Mouse (Mus musculus) intestine, postnatal 0 days (tissue): ENCODE measurements around the gene Trem2. TPM values are rescaled to one million over a fixed set of nuclear protein-coding genes. Genes with fewer than 3 reads are reported as not detected.
A peak's percentile ranks its signal among the peaks of the same experiment; 100 is the strongest.

Source experiments
- ATAC-seq: fragments of 200-750 bp; cut with Nextera tagmentation; 2 replicates; pipeline ENCODE4 v1.8.0; 2017; ENCODE audit warnings: mild to moderate bottlenecking, moderate TSS enrichment, moderate library complexity
- H3K27ac ChIP-seq: fragments of 300-500 bp; sonication (generic); 2 replicates; pipeline ENCODE4 v1.5.1; 2014; ENCODE audit warnings: mild to moderate bottlenecking, low read depth, low read length, moderate library complexity
- H3K27me3 ChIP-seq: fragments of 300-500 bp; sonication (generic); replicated peaks from 2 replicates; pipeline ENCODE4 v1.6.1; 2014; ENCODE audit warnings: low read length, mixed read lengths; ENCODE audit not compliant: control insufficient read depth, insufficient read depth
- H3K36me3 ChIP-seq: fragments of 300-500 bp; sonication (generic); 2 replicates; pipeline ENCODE4 v1.6.1; 2014; ENCODE audit warnings: mild to moderate bottlenecking, moderate library complexity; ENCODE audit not compliant: control insufficient read depth, insufficient read depth
- H3K4me1 ChIP-seq: fragments of 300-500 bp; sonication (generic); replicated peaks from 2 replicates; pipeline ENCODE4 v1.6.1; 2014; ENCODE audit warnings: antibody characterized with exemption, low read length, mixed read lengths; ENCODE audit not compliant: control insufficient read depth, insufficient read depth
- H3K4me2 ChIP-seq: fragments of 300-500 bp; sonication (generic); replicated peaks from 2 replicates; pipeline ENCODE4 v1.6.1; 2014; ENCODE audit warnings: low read depth, mild to moderate bottlenecking, moderate library complexity
- H3K4me3 ChIP-seq: fragments of 300-500 bp; sonication (generic); 2 replicates; pipeline ENCODE4 v1.5.1; 2014; ENCODE audit warnings: low read depth, low read length
- H3K9ac ChIP-seq: fragments of 300-500 bp; sonication (generic); 2 replicates; pipeline ENCODE4 v1.6.1; 2014; ENCODE audit warnings: mild to moderate bottlenecking, low read depth, low read length
- H3K9me3 ChIP-seq: fragments of 300-500 bp; sonication (generic); 2 replicates; pipeline ENCODE4 v1.6.1; 2016; ENCODE audit warnings: mixed run types; ENCODE audit not compliant: control insufficient read depth
- CTCF ChIP-seq: sonication (generic); IDR thresholded peaks from 2 replicates; pipeline ENCODE4 v1.5.1; 2016; ENCODE audit warnings: low read depth, mild to moderate bottlenecking, control low read depth, antibody characterized with exemption, moderate library complexity
- WGBS: fragments of 180-500 bp; shearing (Covaris S2); extraction: QIAGEN DNeasy Blood & Tissue Kit; methylation state at CpG from one replicate; pipeline ENCODE4 v1.1.7; 2014; 5-methylcytosine and 5-hydroxymethylcytosine counted together
- polyA plus RNA-seq: library from polyadenylated mRNA; unstranded; fragments of >200 nt; fragmentation: Nextera tagmentation; extraction: Ambion mirVana; gene quantifications from 2 replicates; pipeline ENCODE4 v1.2.1, GENCODE M21; 2015

Gene Trem2
- polyA plus RNA-seq, 1 experiment from 2014 or later, result 3.4 TPM

DNA sequence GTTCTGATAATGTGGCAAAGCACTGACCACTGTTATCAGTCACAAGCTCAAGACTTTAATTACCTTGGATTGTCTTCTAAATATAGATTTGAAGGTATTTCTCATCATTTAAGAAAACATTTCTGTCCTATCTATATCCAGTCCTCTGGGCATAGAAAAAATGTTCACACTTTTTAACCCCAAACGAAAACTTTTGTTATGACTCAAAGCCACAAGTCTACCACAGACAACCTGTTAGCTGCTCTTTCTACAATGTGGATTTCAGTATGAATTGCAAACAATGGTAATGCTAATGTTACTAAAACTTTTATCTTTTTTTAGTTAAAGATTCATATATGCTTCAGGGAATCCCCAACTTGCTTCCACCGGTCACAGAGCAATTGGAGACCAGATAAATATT lies 13.7 kb upstream of the Trem2 start:
- Histone ChIP-seq H3K4me1 (no peaks in the 10 kb centered on the region), H3K4me2 (no peak overlapping the region), H3K27me3 (no peaks in the 10 kb centered on the region), H3K9ac (no peak overlapping the region), H3K36me3 (no peaks in the 10 kb centered on the region), H3K4me3 (no peak overlapping the region), H3K27ac (no peak overlapping the region), H3K9me3 (no peaks in the 10 kb centered on the region)
- TF ChIP-seq CTCF, result no peak
- ATAC-seq, result no peak
- WGBS, result 79% methylated on average over 2 of the region's 2 CpGs

DNA sequence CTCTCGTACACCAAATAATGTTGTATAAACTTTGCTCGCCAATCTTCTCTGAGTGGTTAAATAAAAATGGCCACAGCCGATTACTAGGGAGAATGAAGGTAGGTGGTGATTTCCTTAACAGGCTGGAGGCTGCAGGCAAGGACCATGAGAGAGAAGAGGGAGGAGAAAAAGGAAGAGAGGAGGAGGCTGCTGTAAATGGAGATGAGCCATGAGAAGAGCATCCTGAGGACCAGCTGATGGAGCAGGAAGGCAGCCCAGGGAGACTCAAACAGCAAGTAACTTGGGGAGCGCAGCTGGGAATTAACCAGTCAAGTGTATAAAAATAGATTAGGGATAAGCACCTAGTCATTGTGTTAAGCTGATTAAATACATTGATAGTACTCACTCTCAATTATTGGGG lies 12.0 kb upstream of the Trem2 start:
- Histone ChIP-seq H3K9me3 (no peaks in the 10 kb centered on the region), H3K4me1 (no peaks in the 10 kb centered on the region), H3K27me3 (no peaks in the 10 kb centered on the region), H3K27ac (no peak overlapping the region), H3K36me3 (no peaks in the 10 kb centered on the region), H3K4me2 (no peak overlapping the region), H3K9ac (no peak overlapping the region), H3K4me3 (no peak overlapping the region)
- 92% methylated on average over 4 of the region's 4 CpGs for WGBS
- ATAC-seq, result no peak
- no peak for TF ChIP-seq CTCF

DNA sequence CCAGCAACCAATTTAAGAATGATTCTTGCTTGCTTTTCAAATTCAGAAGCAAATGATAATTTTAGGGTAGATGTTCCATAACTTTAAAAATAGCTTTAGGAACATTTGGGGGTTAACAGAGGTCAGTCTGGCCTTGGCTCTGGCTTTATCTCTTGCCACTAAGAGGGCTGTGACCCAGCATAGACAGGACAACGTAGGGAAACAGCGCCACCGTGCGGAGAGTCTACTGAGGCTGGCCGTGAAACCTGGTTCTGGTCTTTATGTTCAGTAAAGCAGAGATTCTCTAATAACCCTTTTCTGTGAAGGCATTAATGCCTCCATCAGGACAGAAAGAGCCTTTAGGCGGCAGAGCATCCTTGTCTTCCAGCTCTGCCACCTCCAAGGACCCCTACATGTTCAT lies 9.3 kb upstream of the Trem2 start:
- Histone ChIP-seq H3K27ac (no peak overlapping the region), H3K36me3 (no peaks in the 10 kb centered on the region), H3K9ac (no peak overlapping the region), H3K4me2 (no peak overlapping the region), H3K4me3 (no peak overlapping the region), H3K9me3 (no peaks in the 10 kb centered on the region), H3K27me3 (no peaks in the 10 kb centered on the region), H3K4me1 (no peaks in the 10 kb centered on the region)
- peak; percentile 92 for TF ChIP-seq CTCF
- 5% methylated on average over 6 of the region's 6 CpGs for WGBS
- no peak for ATAC-seq

- Histone ChIP-seq H3K36me3 (no peaks in the 10 kb centered on the region), H3K4me1 (no peaks in the 10 kb centered on the region), H3K27ac (no peak overlapping the region), H3K4me2 (no peak overlapping the region), H3K9ac (no peak overlapping the region), H3K27me3 (no peaks in the 10 kb centered on the region), H3K4me3 (no peak overlapping the region), H3K9me3 (no peaks in the 10 kb centered on the region)
- ATAC-seq, result no peak
- TF ChIP-seq CTCF, result no peak
- WGBS, result 84% methylated on average over 1 of the region's 1 CpGs
These were observed 5.9 kb upstream of the Trem2 start for GRCm38 (mm10) chr17:48340267-48340666.

GRCm38 (mm10) chr17:48341947-48342346 lies 4.3 kb upstream of the Trem2 start:
- no peak overlapping the region for H3K4me2 ChIP-seq
- H3K9me3 ChIP-seq, result no peaks in the 10 kb centered on the region
- no peak overlapping the region for H3K9ac ChIP-seq
- no peak overlapping the region for H3K4me3 ChIP-seq
- TF ChIP-seq CTCF, result no peak
- ATAC-seq, result no peak
- H3K4me1 ChIP-seq, result no peaks in the 10 kb centered on the region
- H3K27me3 ChIP-seq, result no peaks in the 10 kb centered on the region
- H3K27ac ChIP-seq, result no peak overlapping the region
- 43% methylated on average over 3 of the region's 3 CpGs for WGBS
- no peaks in the 10 kb centered on the region for H3K36me3 ChIP-seq

GRCm38 (mm10) chr17:48343065-48343464 lies 3.1 kb upstream of the Trem2 start:
- TF ChIP-seq CTCF, result no peak
- no peak overlapping the region for H3K9ac ChIP-seq
- no peak overlapping the region for H3K27ac ChIP-seq
- H3K4me3 ChIP-seq, result no peak overlapping the region
- no peak for ATAC-seq
- no peaks in the 10 kb centered on the region for H3K9me3 ChIP-seq
- H3K4me1 ChIP-seq, result no peaks in the 10 kb centered on the region
- 84% methylated on average over 2 of the region's 2 CpGs for WGBS
- H3K27me3 ChIP-seq, result no peaks in the 10 kb centered on the region
- no peak overlapping the region for H3K4me2 ChIP-seq
- H3K36me3 ChIP-seq, result no peaks in the 10 kb centered on the region

DNA sequence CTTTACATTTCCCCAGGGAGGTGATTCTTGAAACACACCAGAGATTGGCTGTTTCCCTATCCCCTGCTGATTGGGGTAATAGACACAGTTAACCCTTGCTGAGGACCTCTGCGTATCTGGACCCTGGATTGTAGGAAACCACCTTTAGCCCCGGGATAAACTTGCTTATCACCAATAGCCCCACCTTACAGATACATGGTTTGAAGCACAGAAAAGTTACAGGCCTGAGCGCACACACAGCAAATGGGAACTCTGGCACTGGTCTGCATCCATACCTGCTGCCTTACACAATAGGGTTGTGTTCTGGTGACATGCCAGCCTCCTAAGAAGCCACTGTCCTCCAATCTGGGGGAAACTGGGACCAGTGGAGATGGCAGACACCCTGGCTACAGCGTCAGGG lies 377 bp upstream of the Trem2 start:
- ATAC-seq, result peak; percentile 15; the same call in 1 of the 2 replicates

More for the DNA sequence above, 377 bp upstream of the Trem2 start:
- no peaks in the 10 kb centered on the region for H3K36me3 ChIP-seq
- H3K27ac ChIP-seq, result no peak overlapping the region
- no peaks in the 10 kb centered on the region for H3K4me1 ChIP-seq
- no peak overlapping the region for H3K4me3 ChIP-seq
- 48% methylated on average over 4 of the region's 4 CpGs for WGBS
- no peak for TF ChIP-seq CTCF
- H3K9ac ChIP-seq, result no peak overlapping the region
- no peaks in the 10 kb centered on the region for H3K27me3 ChIP-seq
- no peaks in the 10 kb centered on the region for H3K9me3 ChIP-seq
- no peak overlapping the region for H3K4me2 ChIP-seq
